Mouse (Mus musculus) adrenal gland, adult 18-20 months (tissue): Measurements from ENCODE around the gene Nrip2. TPM values are rescaled to one million over a fixed set of nuclear protein-coding genes. Genes with fewer than 3 reads are reported as not detected.

Experiments used
- DNase-seq, 2 experiments: peaks; one replicate each; pipeline ENCODE4 v3.0.0; 2021 to 2022; ENCODE audit warnings: low spot score in 2 of 2
- total RNA-seq, 2 experiments: library from RNA; stranded (reverse); gene quantifications; 1 replicate in 1 of 2; 2 replicates in 1 of 2; pipeline ENCODE4 v1.2.3; 2021

The Nrip2 gene
- total RNA-seq, 2 experiments from 2014 or later = 2.0 to 2.7 TPM

DNA sequence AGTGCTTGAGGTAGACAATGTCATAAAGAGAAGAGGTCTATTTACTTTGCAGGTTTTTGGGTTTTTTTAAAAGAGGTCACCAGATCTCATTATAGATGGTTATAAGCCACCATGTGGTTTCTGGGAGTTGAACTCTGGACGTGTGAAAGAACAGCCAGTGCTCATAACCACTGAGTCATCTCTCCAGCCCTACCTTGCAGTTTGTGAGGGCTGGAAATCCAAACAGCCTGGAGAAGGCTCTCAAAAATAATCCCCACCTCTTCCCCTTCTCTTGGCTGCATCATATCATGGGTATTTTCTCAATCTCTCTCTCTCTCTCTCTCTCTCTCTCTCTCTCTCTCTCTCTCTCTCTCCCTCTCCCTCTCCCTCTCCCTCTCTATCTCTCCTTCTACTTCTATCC lies 8.4 kb upstream of the Nrip2 start:
- no peak for DNase-seq

DNA sequence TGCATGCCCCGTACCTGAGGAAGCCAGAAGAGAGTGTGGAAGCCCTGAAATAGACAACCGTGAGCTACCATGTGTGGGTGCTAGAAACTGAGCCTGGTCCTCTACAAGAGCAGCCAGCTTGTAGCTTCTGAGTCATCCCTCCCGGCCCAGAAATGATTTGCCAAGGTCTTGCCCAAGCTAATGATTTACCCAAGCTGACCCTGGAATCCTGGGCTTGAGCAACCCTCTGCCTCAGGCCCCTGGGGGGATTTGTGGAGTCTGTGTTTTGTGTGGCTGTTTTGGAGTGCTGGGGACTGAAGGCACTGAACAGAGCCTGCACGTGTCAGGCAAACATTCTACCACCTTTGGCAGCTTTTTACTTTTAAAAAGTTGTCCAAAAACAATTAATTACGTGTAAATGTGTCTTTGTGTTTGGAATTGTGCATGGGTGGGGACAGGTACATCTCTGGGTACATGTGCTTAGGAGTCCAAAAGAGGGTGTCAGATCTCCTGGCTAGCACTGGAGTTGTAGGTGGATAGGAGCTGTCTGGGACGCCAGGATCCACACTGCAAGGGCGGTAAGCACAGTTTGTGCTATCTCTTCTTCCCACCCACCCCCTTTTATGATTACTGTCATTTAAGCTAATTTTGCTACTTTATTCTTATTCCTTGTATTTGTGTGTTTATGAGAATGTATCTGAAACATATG lies 1.4 kb upstream of the Nrip2 start:
- DNase-seq = no peak

DNA sequence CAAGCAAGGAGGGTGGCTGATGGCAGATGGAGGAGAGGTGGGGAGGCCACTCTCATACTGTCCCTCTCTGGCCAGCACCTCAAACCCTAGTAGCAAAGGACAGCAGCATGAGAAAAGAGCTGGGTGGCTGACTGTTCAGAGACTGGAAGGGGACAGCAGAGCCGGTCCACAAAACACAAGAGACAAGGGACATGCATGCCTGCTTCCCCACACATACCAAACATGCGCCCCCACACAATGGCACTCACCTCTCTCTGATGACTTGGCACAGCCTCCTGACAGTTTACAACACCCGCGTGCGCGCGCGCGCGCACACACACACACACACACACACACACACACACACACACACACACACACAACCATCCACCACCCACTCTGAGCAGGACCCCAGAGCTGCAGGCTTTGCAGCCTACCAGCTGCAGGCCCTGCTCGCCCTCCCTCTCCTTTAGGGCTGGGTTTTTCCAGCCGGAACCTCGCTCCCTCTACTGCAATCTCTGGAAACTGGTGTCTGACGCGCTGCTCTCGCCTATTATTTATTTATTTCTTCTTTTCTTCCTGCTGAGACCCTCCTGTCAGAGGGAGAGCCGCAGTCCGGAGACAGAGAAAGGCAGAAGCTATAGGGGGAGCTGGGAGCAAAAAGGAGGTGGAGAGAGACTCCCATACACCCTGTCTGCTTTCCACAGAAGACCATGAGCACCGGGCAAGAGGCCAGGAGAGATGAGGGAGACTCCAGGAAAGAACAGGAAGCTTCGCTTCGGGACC lies 507 bp downstream of the Nrip2 start:
- DNase-seq = no peak

DNA sequence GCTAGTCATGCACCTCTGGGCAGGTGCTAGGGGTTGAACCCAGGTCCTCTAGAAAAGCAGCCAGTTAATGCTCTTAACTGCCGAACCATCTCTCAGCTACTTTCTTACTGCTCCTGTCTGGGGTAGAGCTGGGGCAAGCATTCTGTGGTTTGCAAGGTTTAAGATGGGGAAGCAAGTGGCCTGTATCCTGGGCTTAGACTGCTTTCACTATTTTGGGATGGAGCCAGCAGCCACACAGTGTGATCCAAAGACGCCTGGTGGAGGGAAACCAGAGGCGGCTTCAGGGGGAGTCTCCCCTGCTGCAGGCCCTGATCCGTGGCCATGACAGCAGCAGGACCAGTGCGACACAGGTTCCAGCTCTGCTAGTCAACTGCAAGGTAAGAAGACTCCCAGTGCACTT lies 5.6 kb downstream of the Nrip2 start:
- DNase-seq = no peak

GRCm38 (mm10) chr6:128408544-128409125 lies 9.5 kb downstream of the Nrip2 start:
- DNase-seq = no peak

DNA sequence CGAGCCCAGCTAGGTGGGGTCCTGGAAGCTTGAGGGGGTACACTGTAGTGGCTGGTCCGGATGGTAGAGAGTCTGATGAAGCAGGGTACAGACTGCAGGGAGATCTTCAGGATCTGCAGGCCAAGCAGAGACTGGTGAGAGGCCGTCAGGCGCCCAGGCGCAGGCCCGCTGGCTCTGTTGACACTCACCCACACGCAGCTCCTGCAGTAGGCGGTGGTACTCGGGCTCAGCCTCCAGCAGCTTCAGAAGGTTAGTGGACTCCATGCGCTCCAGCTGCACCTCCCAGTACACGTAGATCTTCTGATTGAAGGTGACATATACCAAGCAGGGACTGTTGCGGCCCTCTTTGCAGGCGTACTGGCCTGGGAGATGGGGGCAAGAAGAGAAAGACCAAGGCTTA lies 11.2 kb downstream of the Nrip2 start:
- DNase-seq = no peak

DNA sequence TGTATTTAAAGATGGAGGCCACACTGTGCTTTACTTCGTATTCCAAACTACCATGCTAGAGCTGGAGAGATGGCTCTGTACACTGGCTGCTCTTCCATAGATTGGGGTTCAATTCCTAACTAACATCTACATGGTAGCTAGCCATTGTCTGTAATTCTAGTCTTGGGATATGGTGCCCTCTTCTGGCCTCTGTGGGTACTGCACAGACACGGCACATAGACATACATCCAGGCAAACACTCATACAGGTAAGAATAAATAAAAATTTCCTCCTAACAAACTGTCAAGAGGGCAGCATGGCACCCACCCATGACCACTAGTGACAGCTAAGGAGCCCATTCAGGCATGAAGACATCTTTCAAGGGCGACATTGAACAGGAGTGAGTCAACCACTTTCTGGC lies 12.0 kb downstream of the Nrip2 start:
- peak; percentile 73 to 87 for DNase-seq

GRCm38 (mm10) chr6:128416169-128416568 lies 17.1 kb downstream of the Nrip2 start:
- DNase-seq = no peak

- DNase-seq = no peak
These were observed 19.0 kb downstream of the Nrip2 start for GRCm38 (mm10) chr6:128418076-128418475.

- no peak for DNase-seq
These were observed 21.9 kb downstream of the Nrip2 start for GRCm38 (mm10) chr6:128421036-128421435.

DNA sequence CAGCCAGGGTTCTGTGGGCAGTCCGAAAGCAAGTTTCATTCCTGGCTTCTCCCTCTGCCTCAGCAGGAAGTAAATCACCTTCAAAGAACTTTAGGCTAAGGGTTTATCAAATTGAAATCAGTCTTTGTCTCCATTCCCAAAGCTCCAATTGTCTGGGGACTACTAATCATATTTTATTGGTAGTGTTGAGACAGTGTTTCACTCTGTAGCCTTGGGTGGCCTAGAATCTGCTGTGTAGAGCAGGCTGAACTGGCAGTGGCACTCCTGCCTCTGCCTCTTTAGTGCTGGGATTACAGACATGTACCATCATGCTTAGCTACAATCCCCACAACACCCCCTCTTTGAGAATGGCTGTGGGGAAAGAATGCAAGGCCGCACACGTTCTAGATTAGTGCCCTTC lies 22.4 kb downstream of the Nrip2 start:
- no peak for DNase-seq

DNA sequence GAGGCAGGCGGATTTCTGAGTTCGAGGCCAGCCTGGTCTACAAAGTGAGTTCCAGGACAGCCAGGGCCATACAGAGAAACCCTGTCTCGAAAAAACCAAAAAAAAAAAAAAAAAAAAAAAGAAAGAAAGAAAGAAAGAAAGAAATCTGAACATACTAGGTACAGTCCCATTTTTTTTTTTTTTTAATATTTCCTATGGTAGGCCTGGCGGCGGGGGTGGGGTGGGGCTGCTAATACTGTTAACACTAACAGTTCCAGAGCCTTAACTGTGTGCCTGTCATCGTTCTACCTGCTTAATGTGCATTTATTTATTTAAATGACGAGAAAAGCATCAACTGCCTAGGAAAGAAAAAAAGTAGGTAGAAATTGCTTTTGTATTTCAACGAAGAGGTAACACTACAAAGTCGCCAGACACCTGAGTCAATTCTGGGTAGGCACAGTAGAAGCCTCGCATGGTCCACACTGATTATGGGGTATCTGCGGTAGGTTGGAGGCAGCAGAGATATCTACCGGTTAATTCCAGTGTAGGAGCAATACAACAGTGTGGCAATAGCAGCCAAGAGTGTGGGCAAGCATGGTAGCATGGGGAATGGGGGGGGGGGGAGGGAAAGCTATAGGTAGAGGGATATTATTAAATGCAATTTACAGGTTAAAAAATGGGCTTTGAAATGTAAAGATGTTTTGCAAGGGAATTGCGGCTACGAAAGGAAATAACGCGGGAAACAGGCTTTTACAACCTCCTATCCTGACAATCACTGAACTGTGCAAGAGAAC lies 24.6 kb downstream of the Nrip2 start:
- no peak for DNase-seq

GRCm38 (mm10) chr6:128424269-128425019 lies 25.3 kb downstream of the Nrip2 start, which contains the start of gene Itfg2:
Gene Itfg2 (minus strand): TSS chr6:128424931.
- peak; percentile 91 to 93 for DNase-seq

DNA sequence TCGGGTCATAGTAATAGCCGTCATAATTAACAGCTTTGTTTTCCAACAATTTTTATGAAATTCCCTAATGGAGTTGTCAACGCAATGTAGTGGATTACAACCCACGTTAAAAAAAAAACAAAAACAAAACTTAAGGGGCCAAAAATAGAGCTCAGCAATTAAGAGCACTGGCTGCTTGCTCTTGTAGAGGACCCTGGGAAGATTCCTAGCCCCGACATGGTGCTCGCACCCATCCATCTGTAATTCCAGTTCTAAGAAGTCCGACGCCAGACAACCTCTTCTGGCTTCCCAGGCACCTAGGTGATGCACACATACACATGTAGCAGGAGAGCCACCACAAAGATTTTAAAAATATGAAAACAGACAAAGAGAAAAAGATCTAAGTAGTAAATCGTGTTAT lies 25.9 kb downstream of the Nrip2 start:
- DNase-seq = no peak

GRCm38 (mm10) chr6:128427571-128427970 lies 28.5 kb downstream of the Nrip2 start:
- DNase-seq = no peak

DNA sequence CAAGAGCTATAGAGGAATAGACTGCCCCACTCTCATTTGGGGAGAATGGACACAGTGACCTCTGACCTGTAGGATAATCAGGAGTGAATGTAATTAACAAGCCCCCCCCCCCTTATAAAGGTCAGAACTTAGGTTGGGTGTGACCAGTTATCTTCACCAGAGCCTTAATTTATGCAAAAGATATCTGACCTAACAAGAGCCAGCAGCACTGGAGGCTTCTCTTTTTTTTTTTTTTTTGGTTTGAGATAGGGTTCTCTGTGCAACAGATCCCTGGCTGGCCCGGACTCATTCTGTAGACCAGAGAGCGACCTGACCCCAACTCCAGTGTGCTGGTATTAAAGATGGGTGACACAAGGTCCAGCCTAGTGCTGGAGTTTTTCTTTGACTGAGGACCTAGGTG lies 30.2 kb downstream of the Nrip2 start:
- no peak for DNase-seq

GRCm38 (mm10) chr6:128429826-128430225 lies 30.7 kb downstream of the Nrip2 start:
- DNase-seq = no peak

DNA sequence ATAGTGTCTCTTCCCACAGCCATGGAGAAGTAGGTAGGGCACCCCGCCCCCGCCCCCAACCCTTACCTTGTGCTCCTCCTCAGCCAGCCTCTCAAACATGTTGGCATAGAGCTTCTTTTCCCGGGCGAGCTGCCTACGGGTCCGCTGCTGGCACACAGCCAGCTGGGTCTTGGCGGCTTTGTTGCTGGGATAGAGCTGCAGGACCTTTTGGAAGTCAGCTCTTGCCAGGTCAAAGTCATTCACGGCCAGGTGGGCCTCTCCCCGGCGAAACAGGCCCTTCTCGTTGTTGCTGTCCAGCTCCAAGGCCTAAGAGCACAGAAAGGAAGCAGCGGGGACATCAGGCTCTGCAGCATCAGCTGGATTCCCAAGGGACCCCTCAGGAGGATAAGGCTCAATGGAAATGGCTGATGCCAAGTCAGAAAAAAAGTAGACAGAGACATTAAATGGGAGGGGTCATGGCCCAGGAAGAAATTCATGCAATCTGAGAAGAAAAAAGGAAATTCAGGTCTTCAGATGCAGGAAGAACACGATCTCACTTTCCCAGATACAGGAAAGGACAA lies 33.3 kb downstream of the Nrip2 start:
- no peak for DNase-seq

DNA sequence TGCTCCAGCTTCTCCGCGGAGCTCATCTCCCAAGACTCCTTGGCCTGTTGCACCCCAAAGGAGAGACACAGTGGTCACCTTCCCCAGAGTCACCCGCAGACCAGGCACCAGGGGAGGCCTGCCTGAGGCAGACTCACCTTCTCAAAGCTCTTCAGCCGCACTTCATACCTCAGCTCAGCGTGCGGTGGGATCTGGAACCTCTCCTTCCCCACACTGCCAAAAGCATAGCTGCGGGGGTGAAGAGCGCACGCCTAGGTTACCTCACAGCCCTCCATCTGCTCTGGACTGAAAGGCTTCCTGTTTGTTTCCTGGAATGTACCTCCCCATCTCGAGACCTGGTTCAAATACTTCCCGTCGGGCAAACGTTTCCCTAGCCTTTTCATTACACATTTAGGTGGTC lies 34.5 kb downstream of the Nrip2 start:
- DNase-seq = no peak

GRCm38 (mm10) chr6:128435474-128435873 lies 36.4 kb downstream of the Nrip2 start:
- peak; percentile 76 to 84 for DNase-seq
